8 mouse cellular contexts compared by ENCODE assay signal in the genomic region with DNA sequence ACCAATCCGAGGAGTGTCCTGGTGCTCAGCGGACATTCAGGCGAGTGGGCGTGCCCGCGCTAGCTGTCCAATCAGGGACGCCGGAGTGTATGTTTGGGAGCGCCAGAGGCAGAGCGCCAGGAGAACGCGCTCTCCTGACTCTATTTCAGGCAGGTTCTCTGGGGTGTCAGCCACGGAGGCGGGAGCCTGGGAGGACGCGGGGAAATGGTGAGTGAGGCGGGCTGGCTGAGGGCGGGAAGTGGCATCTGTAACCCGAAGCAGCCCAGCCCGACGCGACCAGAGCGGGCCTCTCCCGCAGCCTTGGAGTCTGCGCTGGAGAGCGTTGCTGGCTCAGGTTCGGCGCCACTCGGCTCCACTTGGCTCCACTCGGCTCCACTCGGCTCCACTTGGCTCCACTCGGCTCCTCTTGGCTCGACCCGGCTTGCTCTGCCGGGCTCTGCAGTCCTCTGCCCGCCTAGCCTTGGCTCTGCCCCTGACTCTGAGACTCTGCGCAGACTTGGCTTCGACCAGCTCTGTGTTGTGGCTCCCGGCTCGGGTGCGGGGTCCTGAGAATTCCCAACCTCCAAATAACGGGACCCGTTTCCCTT. TPM values are rescaled to one million over a fixed set of nuclear protein-coding genes. Genes with fewer than 3 reads are reported as not detected.
DNase-seq lines count a peak whose midpoint lies in the region; ATAC-seq and TF ChIP-seq lines count a peak whose summit lies in the region.

Gene Zfp872 (plus strand): TSS at position 66 of the 587 bp plus-strand sequence.

- no peaks in the 10 kb centered on the region for H3K27me3 ChIP-seq in embryonic facial prominence, embryonic 14.5 days (replicated peaks; ENCODE audit: control insufficient read depth, insufficient read depth, low read length)
- H3K27me3 ChIP-seq in heart, embryonic 14.5 days (ENCODE audit: control insufficient read depth, insufficient read depth, low read length), result no peaks in the 10 kb centered on the region
- no peaks in the 10 kb centered on the region for H3K27me3 ChIP-seq in kidney, postnatal 0 days (ENCODE audit: insufficient read depth, low read length)

- 17% methylated on average over 40 of the region's 43 CpGs for WGBS in embryonic facial prominence, embryonic 14.5 days
- 16% methylated on average over 39 of the region's 43 CpGs for WGBS in heart, embryonic 14.5 days
- 16% methylated on average over 43 of the region's 43 CpGs for WGBS in kidney, postnatal 0 days
- WGBS in lung, adult 2 months, result 16% methylated on average over 43 of the region's 43 CpGs

- DNase-seq in thymus, postnatal 4 days, result peak; percentile 29
- DNase-seq in thymus, adult 18-20 months, result no peak
- DNase-seq in embryonic facial prominence, embryonic 14.5 days (ENCODE audit: low spot score), result peak; percentile 80
- DNase-seq in kidney, postnatal 0 days (ENCODE audit: low spot score), result peak; percentile 38
- DNase-seq in lung, adult 2 months, result peak; percentile 45
- DNase-seq in ovary, postnatal 36 days (ENCODE audit: low spot score), result peak; percentile 60
- no peak for DNase-seq in spleen, postnatal 14 days (ENCODE audit: low spot score in 2 of 2)

- TF ChIP-seq POLR2A in lung, adult 2 months (IDR thresholded peaks at IDR 0.05; ENCODE audit: borderline replicate concordance, extremely low read depth, low read depth, low read length), result 0 out of 2 replicates have a peak, but pooled peaks have one; percentile 18

- no peaks in the 10 kb centered on the region for H3K36me3 ChIP-seq in embryonic facial prominence, embryonic 14.5 days (ENCODE audit: control insufficient read depth, insufficient read depth, low read length)
- no peaks in the 10 kb centered on the region for H3K36me3 ChIP-seq in heart, embryonic 14.5 days (ENCODE audit: control insufficient read depth, insufficient read depth, low read length)
- H3K36me3 ChIP-seq in kidney, postnatal 0 days (ENCODE audit: insufficient read depth, low read length), result no peaks in the 10 kb centered on the region

- peak within 1 kb of the TSS; percentile 44 for H3K4me3 ChIP-seq in embryonic facial prominence, embryonic 14.5 days (ENCODE audit: low read depth, low read length)
- H3K4me3 ChIP-seq in heart, embryonic 14.5 days (ENCODE audit: control insufficient read depth in 1 of 2, insufficient read depth in 1 of 2, low read depth in 1 of 2, low read length in 2 of 2), result peak within 1 kb of the TSS; percentile 44 to 49
- peak within 1 kb of the TSS; percentile 20 for H3K4me3 ChIP-seq in kidney, postnatal 0 days (replicated peaks; ENCODE audit: low read depth, low read length)
- peak within 1 kb of the TSS; percentile 50 for H3K4me3 ChIP-seq in lung, adult 2 months (replicated peaks; ENCODE audit: extremely low read depth, low read depth, low read length)

- H3K9ac ChIP-seq in embryonic facial prominence, embryonic 14.5 days (ENCODE audit: low read depth, low read length), result peak within 1 kb of the TSS; percentile 61
- peak within 1 kb of the TSS; percentile 67 for H3K9ac ChIP-seq in heart, embryonic 14.5 days (ENCODE audit: low read length)
- peak within 1 kb of the TSS; percentile 31; the same call in 1 of the 2 replicates for H3K9ac ChIP-seq in kidney, postnatal 0 days (ENCODE audit: low read depth, low read length)

- H3K4me2 ChIP-seq in embryonic facial prominence, embryonic 14.5 days (ENCODE audit: low read depth, low read length), result peak within 1 kb of the TSS; percentile 75
- peak within 1 kb of the TSS; percentile 75 for H3K4me2 ChIP-seq in heart, embryonic 14.5 days (ENCODE audit: low read length)
- peak within 1 kb of the TSS; percentile 59 for H3K4me2 ChIP-seq in kidney, postnatal 0 days (ENCODE audit: low read length)

- H3K4me1 ChIP-seq in embryonic facial prominence, embryonic 14.5 days (ENCODE audit: control insufficient read depth, insufficient read depth, low read length), result no peaks in the 10 kb centered on the region
- no peaks in the 10 kb centered on the region for H3K4me1 ChIP-seq in heart, embryonic 14.5 days (ENCODE audit: control insufficient read depth in 2 of 2, insufficient read depth in 2 of 2, low read length in 2 of 2)
- H3K4me1 ChIP-seq in kidney, postnatal 0 days (replicated peaks; ENCODE audit: insufficient read depth, low read length), result no peaks in the 10 kb centered on the region
- H3K4me1 ChIP-seq in lung, adult 2 months (ENCODE audit: control insufficient read depth, insufficient read depth, low read length), result no peaks in the 10 kb centered on the region; the same call in 1 of the 2 replicates

- ATAC-seq in embryonic facial prominence, embryonic 14.5 days (ENCODE audit: low read depth), result peak; percentile 87
- ATAC-seq in heart, embryonic 14.5 days (ENCODE audit: insufficient number of reproducible peaks, insufficient read depth, low FRiP score, low read depth), result 0 out of 2 replicates have a peak, but pooled peaks have one; percentile 39
- peak; percentile 63 for ATAC-seq in kidney, postnatal 0 days (replicated peaks; ENCODE audit: low FRiP score, low read depth)

- no peak for TF ChIP-seq CTCF in kidney, postnatal 0 days (IDR thresholded peaks at IDR 0.05; ENCODE audit: low read depth)
- no peak for TF ChIP-seq CTCF in lung, adult 2 months (IDR thresholded peaks at IDR 0.05; ENCODE audit: insufficient read depth, low read length)

- H3K9me3 ChIP-seq in embryonic facial prominence, embryonic 14.5 days (ENCODE audit: control insufficient read depth, low read length), result peaks cover 14% of the 10 kb centered on the region; the same call in 1 of the 2 replicates
- H3K9me3 ChIP-seq in heart, embryonic 14.5 days (ENCODE audit: control insufficient read depth, low read length), result 0 out of 2 replicates have a peak, but pooled peaks cover 11% of the 10 kb centered on the region
- no peaks in the 10 kb centered on the region for H3K9me3 ChIP-seq in kidney, postnatal 0 days (replicated peaks; ENCODE audit: low read length)

- no peak within 1 kb of the TSS for H3K27ac ChIP-seq in embryonic facial prominence, embryonic 14.5 days (replicated peaks; ENCODE audit: low read depth, low read length)
- H3K27ac ChIP-seq in heart, embryonic 14.5 days (replicated peaks in 1 of 2; ENCODE audit: control insufficient read depth in 1 of 2, insufficient read depth in 1 of 2, low read depth in 2 of 2, low read length in 2 of 2), result no peak within 1 kb of the TSS
- no peak within 1 kb of the TSS for H3K27ac ChIP-seq in kidney, postnatal 0 days

RNA-seq across cellular contexts. Expression of gene Zfp872, which starts in this region (rescaled TPM):
- 0.22 and 0.24 TPM in 2 replicates for polyA plus RNA-seq in embryonic facial prominence, embryonic 14.5 days (2014; fragmentation: Nextera tagmentation; extraction: Ambion mirVana)
- polyA plus RNA-seq in heart, embryonic 14.5 days (2014; fragmentation: Nextera tagmentation; extraction: Ambion mirVana), result 0.28 and 0.58 TPM in 2 replicates
- polyA plus RNA-seq in kidney, postnatal 0 days (2015; fragmentation: Nextera tagmentation; extraction: Ambion mirVana), result 0.11 and 0.18 TPM in 2 replicates
- polyA plus RNA-seq in lung, adult 2 months (2012; rRNA removed), result 0.10 and 0.12 TPM in 2 replicates

Comparison
In these comparisons a context has a peak if more than half of its experiments do, and no peak if none do; other contexts are left out.
1. DNase-seq: peak in thymus, postnatal 4 days (single experiment) and ovary, postnatal 36 days (single experiment); none in thymus, adult 18-20 months (0 of 2) and spleen, postnatal 14 days (0 of 2).
2. Peak in DNase-seq, ATAC-seq, H3K4me3 ChIP-seq, H3K9ac ChIP-seq and H3K4me2 ChIP-seq in embryonic facial prominence, embryonic 14.5 days; RNA of the gene not detected or under 1 TPM.
3. Peak in ATAC-seq, H3K4me3 ChIP-seq, H3K9ac ChIP-seq and H3K4me2 ChIP-seq in heart, embryonic 14.5 days; RNA of the gene not detected or under 1 TPM.
4. Peak in DNase-seq, ATAC-seq, H3K4me3 ChIP-seq, H3K9ac ChIP-seq and H3K4me2 ChIP-seq in kidney, postnatal 0 days; RNA of the gene not detected or under 1 TPM.
5. Peak in DNase-seq and H3K4me3 ChIP-seq in lung, adult 2 months; RNA of the gene not detected or under 1 TPM.
6. Peak in every context shown above with its lines, with median percentiles within 50 percentile points of each other: ATAC-seq, H3K4me2 ChIP-seq, H3K4me3 ChIP-seq and H3K9ac ChIP-seq.